11 mouse cellular contexts compared by ENCODE assay signal in the genomic region with DNA sequence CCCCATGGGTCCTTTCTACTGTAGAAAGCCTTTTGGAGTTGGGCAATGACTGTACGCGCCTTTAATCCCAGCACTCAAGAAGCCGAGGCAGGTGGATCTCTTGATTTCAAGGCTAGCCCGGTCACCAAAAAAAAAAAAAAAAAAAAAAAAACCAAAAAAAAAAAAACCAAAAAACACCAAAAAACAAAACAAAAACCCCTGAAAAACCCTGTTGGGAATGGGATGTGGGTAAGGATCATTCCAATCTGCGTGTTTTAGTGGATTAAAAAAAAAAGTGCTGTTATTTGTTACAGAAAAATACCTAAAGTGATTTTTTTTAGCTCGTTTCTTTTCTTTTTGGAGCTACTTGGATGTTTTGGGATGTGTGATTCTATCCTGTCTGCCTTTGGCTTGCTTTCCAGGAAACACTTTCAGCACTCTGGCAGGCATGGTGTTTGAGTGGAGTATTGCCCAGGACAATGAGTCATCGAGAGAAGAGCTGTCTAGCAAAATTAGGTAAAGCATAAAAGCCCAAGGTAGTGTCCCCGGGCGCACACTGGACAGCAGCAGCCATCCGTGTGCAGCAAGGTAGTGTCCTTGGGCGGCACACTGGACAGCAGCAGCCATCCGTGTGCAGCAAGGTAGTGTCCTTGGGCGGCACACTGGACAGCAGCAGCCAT. TPM values are rescaled to one million over a fixed set of nuclear protein-coding genes. Genes with fewer than 3 reads are reported as not detected.
DNase-seq lines count a peak whose midpoint lies in the region; ATAC-seq and TF ChIP-seq lines count a peak whose summit lies in the region.
"Had no signal": no experiment of that assay in that cellular context is flagged by ENCODE, and none has a peak within 500 bp of the region (broad histone marks: within the 10 kb centered on the region; RNA-seq: fewer than 3 reads in every experiment).

No protein-coding gene starts in this region.

- H3K4me1 ChIP-seq in heart, embryonic 12.5 days (replicated peaks): no peaks in the 10 kb centered on the region
- H3K4me1 ChIP-seq in midbrain, embryonic 13.5 days (replicated peaks): no peaks in the 10 kb centered on the region
- no peaks in the 10 kb centered on the region for H3K4me1 ChIP-seq in midbrain, postnatal 0 days (ENCODE audit: insufficient read depth, low read length)
- H3K4me1 ChIP-seq: hindbrain, embryonic 10.5 days; neural tube, embryonic 12.5 days had no signal

- no peak overlapping the region for H3K4me2 ChIP-seq in heart, embryonic 12.5 days
- no peak overlapping the region for H3K4me2 ChIP-seq in midbrain, embryonic 13.5 days (replicated peaks)
- H3K4me2 ChIP-seq in midbrain, postnatal 0 days (ENCODE audit: low read depth, low read length, poor library complexity, severe bottlenecking): no peak overlapping the region
- H3K4me2 ChIP-seq: neural tube, embryonic 12.5 days had no signal

- no peaks in the 10 kb centered on the region for H3K36me3 ChIP-seq in heart, embryonic 12.5 days
- H3K36me3 ChIP-seq in midbrain, embryonic 13.5 days: no peaks in the 10 kb centered on the region
- no peaks in the 10 kb centered on the region for H3K36me3 ChIP-seq in midbrain, postnatal 0 days (ENCODE audit: insufficient read depth, low read length)
- H3K36me3 ChIP-seq: hindbrain, embryonic 10.5 days; neural tube, embryonic 12.5 days had no signal

- no peaks in the 10 kb centered on the region for H3K9me3 ChIP-seq in heart, embryonic 12.5 days (replicated peaks)
- no peaks in the 10 kb centered on the region for H3K9me3 ChIP-seq in midbrain, embryonic 13.5 days
- H3K9me3 ChIP-seq in midbrain, postnatal 0 days (ENCODE audit: low read length): no peaks in the 10 kb centered on the region
- H3K9me3 ChIP-seq: hindbrain, embryonic 10.5 days; neural tube, embryonic 12.5 days had no signal

- no peak overlapping the region for H3K9ac ChIP-seq in heart, embryonic 12.5 days
- no peak overlapping the region for H3K9ac ChIP-seq in midbrain, embryonic 13.5 days (replicated peaks)
- H3K9ac ChIP-seq in midbrain, postnatal 0 days (replicated peaks; ENCODE audit: low read length, poor library complexity, severe bottlenecking): no peak overlapping the region
- H3K9ac ChIP-seq: liver, embryonic 14.5 days; neural tube, embryonic 12.5 days had no signal

- DNase-seq in heart, adult 8-10 months (ENCODE audit: low spot score): peak; percentile 44
- DNase-seq in adrenal gland, adult 8-10 months: peak; percentile 73
- peak; percentile 42 for DNase-seq in gonadal fat pad, adult 2 months (ENCODE audit: low read depth)
- DNase-seq in ovary, postnatal 14 days (ENCODE audit: low spot score): peak; percentile 48
- no peak for DNase-seq in midbrain, postnatal 0 days (ENCODE audit: low spot score)

- H3K27ac ChIP-seq in heart, embryonic 12.5 days (ENCODE audit: poor library complexity, severe bottlenecking): no peak overlapping the region
- no peak overlapping the region for H3K27ac ChIP-seq in midbrain, embryonic 13.5 days
- no peak overlapping the region for H3K27ac ChIP-seq in midbrain, postnatal 0 days (ENCODE audit: low read depth, low read length)
- H3K27ac ChIP-seq: hindbrain, embryonic 10.5 days; liver, embryonic 14.5 days; neural tube, embryonic 12.5 days had no signal

- no peak for ATAC-seq in heart, embryonic 12.5 days (ENCODE audit: insufficient number of reproducible peaks, low FRiP score)
- ATAC-seq in megakaryocyte progenitor cell, adult 5-6 weeks (replicated peaks; ENCODE audit: poor library complexity): no peak
- ATAC-seq in midbrain, embryonic 13.5 days: no peak
- no peak for ATAC-seq in midbrain, postnatal 0 days (ENCODE audit: low FRiP score)

- WGBS in heart, embryonic 12.5 days: 86% methylated on average over 13 of the region's 13 CpGs
- WGBS in midbrain, embryonic 13.5 days: 91% methylated on average over 13 of the region's 13 CpGs
- WGBS in midbrain, postnatal 0 days: 92% methylated on average over 13 of the region's 13 CpGs

- no peak for TF ChIP-seq CTCF in midbrain, postnatal 0 days (IDR thresholded peaks at IDR 0.05)

- H3K4me3 ChIP-seq in heart, embryonic 12.5 days: no peak overlapping the region
- H3K4me3 ChIP-seq in midbrain, embryonic 13.5 days (replicated peaks): no peak overlapping the region
- no peak overlapping the region for H3K4me3 ChIP-seq in midbrain, postnatal 0 days (ENCODE audit: low read depth, low read length)
- H3K4me3 ChIP-seq: hindbrain, embryonic 10.5 days; neural tube, embryonic 12.5 days had no signal

- no peaks in the 10 kb centered on the region for H3K27me3 ChIP-seq in heart, embryonic 12.5 days (replicated peaks)
- no peaks in the 10 kb centered on the region for H3K27me3 ChIP-seq in midbrain, embryonic 13.5 days
- H3K27me3 ChIP-seq in midbrain, postnatal 0 days (ENCODE audit: insufficient read depth, low read length): no peaks in the 10 kb centered on the region
- H3K27me3 ChIP-seq: neural tube, embryonic 12.5 days had no signal

RNA-seq across cellular contexts. Expression of gene Nup210l, which starts 14.3 kb away (rescaled TPM):
- under 1 TPM; 0.06 to 0.16 (median 0.10) TPM for total RNA-seq in heart, adult 8-10 months (2022)
- polyA plus RNA-seq in heart, embryonic 12.5 days (2016; fragmentation: Nextera tagmentation; extraction: Ambion mirVana): 0.33 and 0.40 TPM in 2 replicates
- total RNA-seq in adrenal gland, adult 8-10 months (2022): 1 to 10 TPM in 1 of 4 experiments, under 1 TPM in 3; 0.35 to 1.1 (median 0.54) TPM
- polyA plus RNA-seq in gonadal fat pad, adult 2 months (2012; rRNA removed): 0.30 and 0.41 TPM in 2 replicates
- total RNA-seq in megakaryocyte progenitor cell, adult 5-6 weeks (2015): 0.90 and 0.99 TPM in 2 replicates
- 0.47 and 0.71 TPM in 2 replicates for total RNA-seq in megakaryocyte progenitor cell, adult 5-6 weeks (2017)
- polyA plus RNA-seq in midbrain, embryonic 13.5 days (2015; fragmentation: Nextera tagmentation; extraction: Ambion mirVana): 0.34 and 0.45 TPM in 2 replicates
- 0.24 and 0.55 TPM in 2 replicates for total RNA-seq in midbrain, postnatal 0 days (2014; rRNA removed)
- 0.17 and 0.22 TPM in 2 replicates for polyA plus RNA-seq in midbrain, postnatal 0 days (2015; fragmentation: Nextera tagmentation; extraction: Ambion mirVana)

RNA-seq across cellular contexts. Expression of gene Tpm3, which starts 45.8 kb away (rescaled TPM):
- total RNA-seq in heart, adult 8-10 months (2022): 10 to 100 TPM; 34.1 to 43.4 (median 38.2) TPM
- polyA plus RNA-seq in heart, embryonic 12.5 days (2016; fragmentation: Nextera tagmentation; extraction: Ambion mirVana): 335 and 344 TPM in 2 replicates
- 100 to 1,000 TPM; 162 to 262 (median 231) TPM for total RNA-seq in adrenal gland, adult 8-10 months (2022)
- polyA plus RNA-seq in gonadal fat pad, adult 2 months (2012; rRNA removed): 117 and 128 TPM in 2 replicates
- 515 and 516 TPM in 2 replicates for total RNA-seq in megakaryocyte progenitor cell, adult 5-6 weeks (2015)
- 880 and 886 TPM in 2 replicates for total RNA-seq in megakaryocyte progenitor cell, adult 5-6 weeks (2017)
- 396 and 421 TPM in 2 replicates for polyA plus RNA-seq in midbrain, embryonic 13.5 days (2015; fragmentation: Nextera tagmentation; extraction: Ambion mirVana)
- total RNA-seq in midbrain, postnatal 0 days (2014; rRNA removed): 182 and 224 TPM in 2 replicates
- polyA plus RNA-seq in midbrain, postnatal 0 days (2015; fragmentation: Nextera tagmentation; extraction: Ambion mirVana): 314 and 331 TPM in 2 replicates
